Mouse (Mus musculus): ENCODE measurements around the gene Cnot8.
"Not testable (repeated sequence)": the region's sequence is repeated elsewhere in the genome, so short reads cannot be mapped to it uniquely, and the experiment has no call there.

Gene Cnot8

GRCm38 (mm10) chr11:58103697-58104306 is at the start of gene Cnot8:
TSS of gene Cnot8 (plus strand) at chr11:58104153.
- peak; percentile 95 for ATAC-seq (ENCODE audit: insufficient number of reproducible peaks, low FRiP score, low TSS enrichment)

DNA sequence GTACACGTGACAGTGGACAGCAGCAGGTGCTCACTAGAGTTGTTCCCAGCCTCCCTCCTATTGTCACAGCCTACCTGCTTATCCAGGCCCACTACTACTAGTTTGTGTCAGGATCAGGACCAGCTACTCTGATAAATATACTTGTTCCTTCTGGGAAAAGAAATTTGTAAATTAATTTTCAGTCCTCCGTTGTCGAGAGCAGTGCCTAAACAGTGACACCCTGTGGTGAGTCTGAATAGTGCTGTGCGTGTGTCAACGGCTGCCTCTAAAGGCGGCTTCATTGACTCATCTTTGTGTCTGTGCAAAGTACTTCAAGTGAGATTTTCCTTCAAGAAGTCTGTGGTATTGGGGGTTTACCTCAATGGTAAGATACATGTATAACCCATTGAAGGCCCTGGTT is 46.5 kb upstream of the Cnot8 start:
- ATAC-seq (ENCODE audit: insufficient number of reproducible peaks, low FRiP score, low TSS enrichment): no peak

- ATAC-seq (ENCODE audit: insufficient number of reproducible peaks, low FRiP score, low TSS enrichment): not testable (repeated sequence)
Observed at GRCm38 (mm10) chr11:58059752-58060151, 44.2 kb upstream of the Cnot8 start.

GRCm38 (mm10) chr11:58061218-58061617 is 42.7 kb upstream of the Cnot8 start:
- ATAC-seq (ENCODE audit: insufficient number of reproducible peaks, low FRiP score, low TSS enrichment): peak; percentile 62; the same call in 1 of the 2 replicates

DNA sequence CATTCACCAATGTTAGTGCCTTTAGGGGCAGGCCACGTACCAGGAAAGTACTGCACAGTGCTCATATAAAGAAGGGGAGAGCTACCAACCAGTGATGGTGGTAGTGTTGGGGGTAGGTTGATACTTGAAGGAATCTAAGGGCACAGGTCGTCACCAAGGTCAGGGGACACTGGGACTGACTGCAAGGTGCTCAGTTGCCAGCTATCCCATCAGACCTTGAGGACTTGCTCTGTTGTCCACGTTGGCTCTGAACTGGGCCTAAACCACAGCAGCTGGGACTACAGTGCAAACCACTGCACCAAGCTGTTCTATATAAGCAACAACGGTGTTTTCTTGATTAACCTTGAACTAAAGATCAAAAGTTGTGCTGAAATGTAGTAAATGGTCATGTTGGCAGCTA is 41.4 kb upstream of the Cnot8 start:
- no peak for ATAC-seq (ENCODE audit: insufficient number of reproducible peaks, low FRiP score, low TSS enrichment)

GRCm38 (mm10) chr11:58065025-58065424 is 38.9 kb upstream of the Cnot8 start:
- no peak for ATAC-seq (ENCODE audit: insufficient number of reproducible peaks, low FRiP score, low TSS enrichment)

- no peak for ATAC-seq (ENCODE audit: insufficient number of reproducible peaks, low FRiP score, low TSS enrichment)
Observed at GRCm38 (mm10) chr11:58072978-58073377, 31.0 kb upstream of the Cnot8 start.

- ATAC-seq (ENCODE audit: insufficient number of reproducible peaks, low FRiP score, low TSS enrichment): no peak
Observed at GRCm38 (mm10) chr11:58077270-58077669, 26.7 kb upstream of the Cnot8 start.

DNA sequence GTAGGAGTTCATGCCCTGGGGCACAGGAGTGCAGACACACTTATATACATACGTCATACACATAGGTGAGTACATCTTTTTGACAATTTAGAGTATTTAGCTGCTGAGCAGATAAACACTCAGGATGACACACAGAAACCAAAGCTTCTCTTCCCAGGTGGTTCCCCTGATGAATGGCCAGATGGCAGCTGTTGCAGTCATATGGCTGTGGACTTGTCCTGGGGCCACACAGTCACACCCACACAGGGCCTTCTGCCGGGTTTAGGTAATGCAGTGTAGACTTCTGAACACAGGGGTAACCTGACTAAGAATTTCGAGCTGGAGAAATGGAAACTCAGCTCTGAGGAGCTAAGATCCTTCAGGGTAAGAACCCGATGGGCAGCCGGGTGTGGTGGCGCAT is 22.2 kb upstream of the Cnot8 start:
- no peak; the same call in 1 of the 2 replicates for ATAC-seq (ENCODE audit: insufficient number of reproducible peaks, low FRiP score, low TSS enrichment)

DNA sequence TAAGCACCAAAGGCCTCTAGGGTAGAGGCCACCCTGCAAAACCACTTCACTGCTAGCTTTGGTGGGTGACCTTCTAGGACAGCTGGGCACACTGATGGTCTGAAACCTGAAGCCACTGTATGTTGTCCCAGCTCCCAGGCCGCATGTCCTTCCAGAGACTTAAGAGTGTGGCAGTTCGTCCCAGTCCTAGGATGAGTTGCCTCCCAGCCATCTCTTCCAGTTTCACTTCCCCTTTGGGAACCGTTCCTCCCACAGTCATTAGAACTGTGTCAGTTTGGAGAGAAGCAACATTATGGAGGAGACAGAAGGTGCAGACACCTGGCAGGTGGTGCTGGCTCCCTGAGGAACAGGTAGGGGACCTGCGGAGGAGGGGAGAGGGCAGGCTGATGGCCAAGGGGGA is 11.4 kb upstream of the Cnot8 start:
- no peak for ATAC-seq (ENCODE audit: insufficient number of reproducible peaks, low FRiP score, low TSS enrichment)

GRCm38 (mm10) chr11:58093021-58093528 is 10.9 kb upstream of the Cnot8 start, which contains the start of gene Gm12248:
TSS of gene Gm12248 (minus strand) at chr11:58093134.
- ATAC-seq (ENCODE audit: insufficient number of reproducible peaks, low FRiP score, low TSS enrichment): no peak

- no peak for ATAC-seq (ENCODE audit: insufficient number of reproducible peaks, low FRiP score, low TSS enrichment)
Observed at GRCm38 (mm10) chr11:58094766-58095165, 9.2 kb upstream of the Cnot8 start.

DNA sequence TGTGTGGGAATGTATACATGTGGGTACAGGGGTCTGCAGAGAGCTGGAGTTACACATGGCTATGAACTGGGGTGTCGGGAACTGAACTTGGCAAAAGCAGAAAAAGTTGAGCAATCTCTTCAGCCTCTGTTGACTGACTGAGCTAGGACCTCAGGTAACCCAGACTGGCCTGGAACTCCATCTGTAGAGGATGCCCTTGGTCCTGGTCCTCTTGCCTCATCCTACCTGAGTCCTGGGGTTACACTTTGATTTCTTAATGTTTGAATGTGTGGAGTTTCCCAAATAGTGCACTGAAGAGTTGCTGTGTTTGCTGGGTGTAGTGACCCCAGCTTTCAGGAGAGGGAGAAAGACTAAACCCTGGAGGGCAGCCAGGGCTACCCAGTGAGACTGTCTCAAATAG is 8.4 kb upstream of the Cnot8 start:
- no peak for ATAC-seq (ENCODE audit: insufficient number of reproducible peaks, low FRiP score, low TSS enrichment)

GRCm38 (mm10) chr11:58096160-58096559 is 7.8 kb upstream of the Cnot8 start:
- ATAC-seq (ENCODE audit: insufficient number of reproducible peaks, low FRiP score, low TSS enrichment): no peak

- ATAC-seq (ENCODE audit: insufficient number of reproducible peaks, low FRiP score, low TSS enrichment): peak; percentile 46; the same call in 1 of the 2 replicates
Observed at GRCm38 (mm10) chr11:58096821-58097620, 6.9 kb upstream of the Cnot8 start.

DNA sequence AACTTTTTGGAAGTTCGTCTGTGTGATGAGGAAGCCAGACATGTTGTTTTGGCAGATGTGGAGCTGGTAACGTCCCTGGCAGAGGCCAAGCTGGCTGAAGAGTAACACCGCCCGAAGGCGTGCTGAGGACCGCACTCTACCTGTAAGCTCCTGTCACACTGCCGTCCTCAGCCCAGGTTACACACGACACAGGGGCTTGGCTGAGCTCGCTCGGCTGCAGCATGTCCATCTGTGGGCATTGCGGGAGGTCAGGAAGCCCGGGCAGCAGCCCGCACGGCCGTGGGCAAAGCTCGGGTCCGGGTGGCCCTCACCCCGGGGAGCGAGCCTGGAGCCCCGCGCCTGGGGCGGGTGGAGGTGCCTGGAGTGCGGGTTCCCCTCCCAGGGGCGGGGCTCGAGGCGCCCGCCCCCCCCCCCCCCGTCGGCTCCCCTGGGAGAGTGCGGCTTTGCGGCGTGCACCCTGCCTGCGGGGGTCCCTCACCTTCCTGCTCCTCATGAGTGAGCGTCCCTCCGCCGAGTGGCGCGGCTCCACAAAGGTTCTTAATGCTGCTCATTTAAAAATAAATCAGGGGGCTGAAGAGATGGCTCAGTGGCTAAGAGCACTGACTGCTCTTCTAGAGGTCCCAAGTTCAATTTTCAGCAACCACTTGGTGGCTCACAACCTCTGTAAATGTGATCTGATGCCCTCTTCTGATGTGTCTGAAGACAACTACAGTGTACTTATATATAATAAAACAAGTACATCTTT is 6.2 kb upstream of the Cnot8 start:
- peak; percentile 61; the same call in 1 of the 2 replicates for ATAC-seq (ENCODE audit: insufficient number of reproducible peaks, low FRiP score, low TSS enrichment)

GRCm38 (mm10) chr11:58098366-58098720 is 5.6 kb upstream of the Cnot8 start:
- ATAC-seq (ENCODE audit: insufficient number of reproducible peaks, low FRiP score, low TSS enrichment): not testable (repeated sequence)

DNA sequence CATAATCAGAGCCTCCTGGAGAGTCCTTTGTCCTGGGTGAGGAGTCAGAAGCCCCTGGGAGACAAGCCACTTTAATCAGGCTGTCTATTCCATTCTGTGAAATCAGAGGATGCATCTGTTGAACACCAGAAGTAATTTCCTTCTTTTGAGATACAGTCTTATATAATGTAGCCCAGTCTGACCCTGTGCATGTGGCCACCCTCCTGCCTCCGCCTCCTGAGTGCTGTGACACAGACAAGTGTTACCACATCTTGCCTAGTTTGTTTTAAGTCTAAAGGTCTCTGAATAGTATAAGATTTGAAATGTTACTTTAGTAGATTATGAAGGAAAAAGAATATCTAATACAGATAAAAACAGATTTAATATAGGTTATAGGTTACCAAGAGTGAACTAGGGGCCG is 3.9 kb upstream of the Cnot8 start:
- no peak for ATAC-seq (ENCODE audit: insufficient number of reproducible peaks, low FRiP score, low TSS enrichment)

- no peak for ATAC-seq (ENCODE audit: insufficient number of reproducible peaks, low FRiP score, low TSS enrichment)
Observed at GRCm38 (mm10) chr11:58101194-58101720, 2.7 kb upstream of the Cnot8 start.

DNA sequence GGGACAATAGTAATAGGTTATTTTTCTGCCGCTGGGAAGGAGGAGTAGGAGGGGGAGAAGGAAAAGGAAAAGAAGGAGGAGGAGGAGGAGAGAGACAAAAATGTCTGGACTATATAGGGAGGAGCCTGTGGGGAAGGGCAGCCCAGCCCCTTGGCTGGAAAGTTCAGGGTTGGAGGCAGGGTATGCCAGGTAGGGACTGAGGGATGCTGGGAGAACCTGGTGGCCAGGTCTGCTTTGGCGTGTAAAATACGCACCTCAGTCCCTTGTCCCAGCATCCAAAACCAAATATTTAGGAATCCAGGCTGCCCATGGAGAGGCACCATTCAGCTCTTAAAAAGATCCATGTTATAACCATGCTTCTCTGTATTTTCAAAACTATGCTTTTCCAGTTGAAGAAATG is 1.8 kb upstream of the Cnot8 start:
- no peak for ATAC-seq (ENCODE audit: insufficient number of reproducible peaks, low FRiP score, low TSS enrichment)

Measured in cerebellum, adult (tissue).